Mouse (Mus musculus) urinary bladder, postnatal 4 days (tissue): ENCODE data around the gene Chrdl2.
"Not testable (repeated sequence)": the region's sequence is repeated elsewhere in the genome, so short reads cannot be mapped to it uniquely, and the experiment has no call there.

Experiments
- DNase-seq, 2 experiments: peaks; one replicate each; pipeline ENCODE4 v3.0.0; 2021 to 2022; ENCODE audit warnings: low spot score in 2 of 2

Chrdl2 gene

GRCm38 (mm10) chr7:100005790-100006189, at the start of gene Chrdl2:
TSS of gene Chrdl2 (plus strand) at chr7:100006172.
- no peak for DNase-seq

GRCm38 (mm10) chr7:99957226-99957965, 48.6 kb upstream of the Chrdl2 start:
- DNase-seq = peak; percentile 12 to 41

GRCm38 (mm10) chr7:99960571-99960970, 45.4 kb upstream of the Chrdl2 start:
- peak; percentile 13 to 36 for DNase-seq

GRCm38 (mm10) chr7:99961518-99961917, 44.5 kb upstream of the Chrdl2 start:
- DNase-seq = peak; percentile 10 to 13

GRCm38 (mm10) chr7:99962536-99963236, 43.3 kb upstream of the Chrdl2 start:
- peak; percentile 16 to 42 for DNase-seq

GRCm38 (mm10) chr7:99963237-99963860, 42.6 kb upstream of the Chrdl2 start:
- DNase-seq = peak in 1 of 2 experiments; percentile 19

GRCm38 (mm10) chr7:99965020-99965841, 40.7 kb upstream of the Chrdl2 start:
- peak in 1 of 2 experiments; percentile 56 for DNase-seq

GRCm38 (mm10) chr7:99966011-99966721, 39.8 kb upstream of the Chrdl2 start:
- DNase-seq = peak in 1 of 2 experiments; percentile 49

GRCm38 (mm10) chr7:99969151-99969550, 36.8 kb upstream of the Chrdl2 start:
- no peak for DNase-seq

- no peak for DNase-seq
Measured at GRCm38 (mm10) chr7:99971926-99972325, 34.0 kb upstream of the Chrdl2 start.

- not testable (repeated sequence) for DNase-seq
Measured at GRCm38 (mm10) chr7:99972912-99973311, 33.1 kb upstream of the Chrdl2 start.

- peak in 1 of 2 experiments; percentile 25 for DNase-seq
Measured at GRCm38 (mm10) chr7:99974208-99974970, 31.6 kb upstream of the Chrdl2 start.

- DNase-seq = peak in 1 of 2 experiments; percentile 38
Measured at GRCm38 (mm10) chr7:99975819-99976575, 30.0 kb upstream of the Chrdl2 start.

GRCm38 (mm10) chr7:99978041-99978440, 27.9 kb upstream of the Chrdl2 start:
- DNase-seq = no peak

- DNase-seq = no peak
Measured at GRCm38 (mm10) chr7:99979081-99979480, 26.9 kb upstream of the Chrdl2 start.

GRCm38 (mm10) chr7:99979546-99980131, 26.3 kb upstream of the Chrdl2 start:
- DNase-seq = peak in 1 of 2 experiments; percentile 29

- DNase-seq = peak; percentile 85 to 89
Measured at GRCm38 (mm10) chr7:99980132-99980591, 25.8 kb upstream of the Chrdl2 start, which contains the start of gene Rnf169. TSS of gene Rnf169 (minus strand) at chr7:99980448.

- DNase-seq = no peak
Measured at GRCm38 (mm10) chr7:99981311-99981710, 24.7 kb upstream of the Chrdl2 start.
